Mouse (Mus musculus) heart, adult 2 months (tissue): ENCODE data around the gene Akap2. TPM values are rescaled to one million over a fixed set of nuclear protein-coding genes. Genes with fewer than 3 reads are reported as not detected.
"Not testable (repeated sequence)": the region's sequence is repeated elsewhere in the genome, so short reads cannot be mapped to it uniquely, and the experiment has no call there.

Source experiments
- DNase-seq, 2 experiments: peaks; one replicate each; pipeline ENCODE4 v3.0.0; 2021
- H3K27ac ChIP-seq: fragments of 200-600 bp; 2 replicates; pipeline ENCODE4 v1.8.1; 2022
- H3K27me3 ChIP-seq: fragments of 200-500 bp; 2 replicates; pipeline ENCODE4 v1.6.1; 2012; ENCODE audit warnings: mild to moderate bottlenecking, low read length, inconsistent platforms, mixed read lengths; ENCODE audit not compliant: control insufficient read depth, insufficient read depth
- H3K36me3 ChIP-seq: fragments of 200-500 bp; 2 replicates; pipeline ENCODE4 v1.6.1; 2012; ENCODE audit warnings: low read length, inconsistent platforms; ENCODE audit not compliant: control insufficient read depth, insufficient read depth
- H3K4me1 ChIP-seq: fragments of 200-500 bp; 2 replicates; pipeline ENCODE4 v1.6.1; 2011; ENCODE audit warnings: low read length; ENCODE audit not compliant: control insufficient read depth, insufficient read depth
- H3K4me3 ChIP-seq: fragments of 200-600 bp; 2 replicates; pipeline ENCODE4 v1.8.1; 2022
- H3K79me2 ChIP-seq: fragments of 200-500 bp; replicated peaks from 2 replicates; pipeline ENCODE4 v1.6.1; 2012; ENCODE audit warnings: mild to moderate bottlenecking, inconsistent platforms, low read length, moderate library complexity, mixed read lengths; ENCODE audit not compliant: control insufficient read depth, insufficient read depth
- H3K9ac ChIP-seq: fragments of 200-500 bp; 2 replicates; pipeline ENCODE4 v1.6.1; 2012; ENCODE audit warnings: low read depth, mild to moderate bottlenecking, control low read depth, inconsistent platforms, low read length, mixed read lengths
- CTCF ChIP-seq: fragments of 200-600 bp; IDR thresholded peaks from 2 replicates; pipeline ENCODE4 v1.8.1; 2022; ENCODE audit warnings: antibody characterized with exemption, mild to moderate bottlenecking, moderate library complexity
- EP300 ChIP-seq: fragments of 200-500 bp; IDR thresholded peaks from 2 replicates; pipeline ENCODE4 v1.6.1; 2011; ENCODE audit warnings: low read depth, low read length, control low read depth; ENCODE audit not compliant: insufficient read depth
- POLR2A ChIP-seq: fragments of 200-500 bp; IDR thresholded peaks from 2 replicates; pipeline ENCODE4 v1.6.1; 2011; ENCODE audit warnings: mild to moderate bottlenecking, low read depth, low read length, control low read depth; ENCODE audit not compliant: insufficient read depth
- WGBS: fragments of 180-500 bp; shearing (Covaris S2); methylation state at CpG from one replicate; pipeline ENCODE4 v1.1.7; 2018; 5-methylcytosine and 5-hydroxymethylcytosine counted together
- intact Hi-C: fragments of 180-260 bp; cut with DNase I; formaldehyde crosslinking; loops from one replicate; pipeline ENCODE4 v1.15.1; 2025
- polyA plus RNA-seq: library from polyadenylated mRNA; depleted of rRNA; stranded (reverse); fragments of >200 nt; gene quantifications from 2 replicates; pipeline ENCODE4 v1.2.3, GENCODE M21; 2012
- total RNA-seq, 2 experiments: library from RNA; stranded (reverse); gene quantifications; 2 replicates each; pipeline ENCODE4 v1.2.3; 2021

Akap2 gene
- total and polyA plus RNA-seq, 3 experiments: 72.4 to 106 (median 86.4) TPM

DNA sequence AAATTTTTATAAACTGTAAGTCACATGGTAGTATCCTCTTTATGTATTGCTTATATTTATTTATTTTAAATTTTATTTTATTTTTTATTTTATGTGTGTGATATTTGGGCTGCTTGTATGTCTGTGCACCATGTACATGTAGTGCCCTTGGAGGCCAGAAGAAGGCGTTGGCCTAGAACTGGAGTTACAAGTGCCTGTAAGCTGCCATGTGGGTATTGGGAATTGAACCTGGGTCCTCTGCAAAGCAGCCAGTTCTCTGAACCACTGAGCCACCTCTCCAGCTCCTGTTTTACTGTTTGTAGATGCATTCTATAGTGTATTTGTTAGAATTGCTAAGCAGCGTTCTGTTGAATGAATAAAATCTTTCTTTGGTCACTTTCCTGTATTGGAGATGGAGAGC is 170.8 kb downstream of the Akap2 start:
- Histone ChIP-seq H3K27ac (no peak overlapping the region), H3K4me3 (no peak overlapping the region), H3K9ac (no peak overlapping the region), H3K4me1 (peaks cover 13% of the 10 kb centered on the region), H3K36me3 (peaks cover 21% of the 10 kb centered on the region), H3K27me3 (no peaks in the 10 kb centered on the region), H3K79me2 (peaks cover 1% of the 10 kb centered on the region)
- TF ChIP-seq CTCF: 0 out of 2 replicates have a peak, but pooled peaks have one; percentile 11
- no peak for TF ChIP-seq POLR2A
- WGBS: 92% methylated on average over 2 of the region's 2 CpGs
- peak in 1 of 2 experiments; percentile 9 for DNase-seq
- intact Hi-C loops: no loop called here

DNA sequence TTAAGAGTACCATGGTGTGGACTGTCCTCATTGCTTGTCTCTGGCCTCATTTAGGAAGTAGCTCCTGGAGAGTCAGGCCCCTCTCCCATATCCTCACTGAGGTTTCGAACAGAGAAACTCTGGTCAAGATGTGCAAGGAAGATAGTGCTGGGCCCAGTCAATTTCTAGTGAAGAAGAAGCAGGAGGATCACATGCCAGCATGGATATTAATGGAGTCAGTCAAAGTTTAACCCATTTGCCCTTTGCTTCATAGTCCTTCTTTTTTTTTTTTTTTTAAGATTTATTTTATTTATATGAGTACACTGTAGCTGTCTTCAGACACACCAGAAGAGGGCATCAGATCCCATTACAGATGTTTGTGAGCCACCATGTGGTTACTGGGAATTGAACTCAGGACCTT is 171.5 kb downstream of the Akap2 start:
- H3K27ac ChIP-seq, H3K4me3 ChIP-seq, H3K79me2 ChIP-seq, DNase-seq, H3K9ac ChIP-seq, intact Hi-C loops, H3K27me3 ChIP-seq: not testable (repeated sequence)
- 83% methylated on average over 1 of the region's 1 CpGs for WGBS
- peaks cover 20% of the 10 kb centered on the region for H3K36me3 ChIP-seq
- H3K4me1 ChIP-seq: peaks cover 11% of the 10 kb centered on the region

- peaks cover 18% of the 10 kb centered on the region for H3K36me3 ChIP-seq
- WGBS: 85% methylated on average over 8 of the region's 8 CpGs
- intact Hi-C loops: no loop called here
- H3K27me3 ChIP-seq: no peaks in the 10 kb centered on the region
- DNase-seq: peak in 1 of 2 experiments; percentile 4
- peaks cover 1% of the 10 kb centered on the region for H3K79me2 ChIP-seq
- peaks cover 6% of the 10 kb centered on the region for H3K4me1 ChIP-seq
- TF ChIP-seq EP300: no peak
- no peak for TF ChIP-seq POLR2A
- TF ChIP-seq CTCF: no peak
- H3K4me3 ChIP-seq: no peak overlapping the region
- no peak overlapping the region for H3K9ac ChIP-seq
- H3K27ac ChIP-seq: no peak overlapping the region
Measured at GRCm38 (mm10) chr4:57889773-57890172, 172.3 kb downstream of the Akap2 start.

GRCm38 (mm10) chr4:57892001-57892586 is 174.6 kb downstream of the Akap2 start:
- peak in 1 of 2 experiments; percentile 14 for DNase-seq
- TF ChIP-seq EP300 (no peak), CTCF (no peak), POLR2A (no peak)
- Histone ChIP-seq H3K4me1 (peaks cover 6% of the 10 kb centered on the region), H3K27me3 (no peaks in the 10 kb centered on the region), H3K4me3 (no peak overlapping the region), H3K36me3 (peaks cover 12% of the 10 kb centered on the region), H3K9ac (no peak overlapping the region), H3K79me2 (no peaks in the 10 kb centered on the region; the same call in none of the 2 replicates), H3K27ac (no peak overlapping the region)
- intact Hi-C loops: no loop called here
- 87% methylated on average over 10 of the region's 10 CpGs for WGBS

- intact Hi-C loops: no loop called here
- Histone ChIP-seq H3K27me3 (no peaks in the 10 kb centered on the region), H3K9ac (no peak overlapping the region), H3K36me3 (peaks cover 12% of the 10 kb centered on the region), H3K4me1 (peaks cover 6% of the 10 kb centered on the region), H3K27ac (no peak overlapping the region; the same call in 1 of the 2 replicates), H3K79me2 (no peaks in the 10 kb centered on the region; the same call in 1 of the 2 replicates), H3K4me3 (no peak overlapping the region)
- WGBS: 52% methylated on average over 5 of the region's 5 CpGs
- TF ChIP-seq POLR2A (no peak), CTCF (no peak), EP300 (no peak)
- DNase-seq: no peak
Measured at GRCm38 (mm10) chr4:57895140-57895539, 177.7 kb downstream of the Akap2 start.

DNA sequence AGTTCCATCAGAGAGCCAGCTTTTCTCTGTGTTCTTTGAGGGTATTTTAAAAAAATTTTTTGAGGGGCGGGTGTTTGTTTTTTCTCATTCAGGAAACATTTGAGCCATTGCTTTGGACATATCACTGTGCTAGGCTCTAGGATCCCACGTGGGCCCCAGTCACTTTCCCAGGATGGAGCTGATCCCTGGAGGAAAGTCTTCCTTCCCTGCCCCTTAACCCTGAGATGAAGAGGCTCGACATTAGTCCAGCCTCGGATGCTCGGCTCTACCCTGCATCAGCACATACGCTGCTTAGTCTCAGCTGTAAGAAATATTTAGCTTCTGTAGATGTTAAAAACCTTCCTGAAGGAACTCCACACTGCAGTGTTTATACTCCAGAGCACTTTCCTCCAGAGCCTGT is 178.4 kb downstream of the Akap2 start:
- H3K79me2 ChIP-seq: no peaks in the 10 kb centered on the region; the same call in 1 of the 2 replicates
- H3K27me3 ChIP-seq: no peaks in the 10 kb centered on the region
- peaks cover 12% of the 10 kb centered on the region for H3K36me3 ChIP-seq
- H3K4me1 ChIP-seq: peaks cover 6% of the 10 kb centered on the region
- no peak overlapping the region for H3K4me3 ChIP-seq
- intact Hi-C loops: no loop called here
- no peak overlapping the region for H3K9ac ChIP-seq
- TF ChIP-seq EP300 (no peak), POLR2A (no peak), CTCF (no peak)
- 31% methylated on average over 6 of the region's 6 CpGs for WGBS
- H3K27ac ChIP-seq: peak overlapping the region; percentile 5
- peak in 1 of 2 experiments; percentile 24 for DNase-seq
